Mouse (Mus musculus): ENCODE measurements around the gene Sco1. TPM values are rescaled to one million over a fixed set of nuclear protein-coding genes. Genes with fewer than 3 reads are reported as not detected.
"Not testable (repeated sequence)": the region's sequence is repeated elsewhere in the genome, so short reads cannot be mapped to it uniquely, and the experiment has no call there.

Gene Sco1
- polyA plus RNA-seq, 1 experiment: 23.6 TPM

DNA sequence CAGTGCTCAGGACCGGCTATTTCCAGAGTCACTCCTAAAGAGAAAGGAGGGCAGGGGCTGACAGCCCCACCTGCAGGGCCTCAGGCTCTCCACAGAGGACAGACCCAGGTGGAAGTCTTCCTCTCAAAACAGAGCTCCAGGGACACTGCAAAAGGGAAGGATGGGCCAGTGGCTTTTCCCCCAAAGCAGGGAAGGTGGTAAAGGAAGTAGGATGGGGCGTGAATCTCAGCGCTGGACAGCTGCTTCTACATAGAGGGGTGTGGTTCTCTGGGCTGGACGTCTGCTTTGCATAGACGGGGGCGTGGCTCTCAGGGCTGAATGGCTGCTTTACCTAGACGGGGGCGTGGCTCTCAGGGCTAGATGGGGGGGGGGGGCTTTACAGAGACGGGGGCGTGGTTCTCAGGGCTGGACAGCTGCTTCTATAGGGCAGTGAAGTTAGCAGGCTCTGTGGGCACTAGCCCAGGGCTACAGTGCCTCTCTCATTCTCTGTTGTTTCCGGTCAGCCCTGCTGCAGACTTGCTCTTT is 28.7 kb downstream of the Sco1 start:
- Histone ChIP-seq H3K4me1 (ENCODE audit: control insufficient read depth, insufficient read depth, low read length) (peaks cover 3% of the 10 kb centered on the region; the same call in 1 of the 2 replicates), H3K27ac (ENCODE audit: insufficient read depth, low read length) (no peak overlapping the region), H3K4me3 (ENCODE audit: insufficient read depth, low read length) (no peak overlapping the region)
- no peak for TF ChIP-seq CTCF (IDR thresholded peaks at IDR 0.05; ENCODE audit: borderline replicate concordance, insufficient read depth, low read length)
- TF ChIP-seq POLR2A (IDR thresholded peaks at IDR 0.05; ENCODE audit: low read depth, low read length): no peak

DNA sequence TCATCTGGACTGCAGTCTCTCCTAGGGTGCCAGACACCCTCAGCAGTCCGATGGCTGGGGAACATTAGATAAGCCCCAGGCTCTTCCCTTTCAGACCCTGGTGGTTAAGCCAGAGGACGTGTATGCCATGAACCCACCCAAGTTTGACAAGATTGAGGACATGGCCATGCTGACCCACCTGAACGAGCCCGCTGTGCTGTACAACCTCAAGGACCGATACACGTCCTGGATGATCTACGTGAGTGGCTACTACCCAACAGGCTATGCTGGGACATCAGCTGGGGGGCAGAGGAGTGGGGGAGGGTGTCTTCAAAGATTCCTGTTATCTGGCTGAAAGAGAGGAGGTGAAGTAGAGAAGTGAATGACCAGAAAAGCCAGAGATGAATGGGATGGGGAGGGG is 29.7 kb downstream of the Sco1 start:
- H3K4me3 ChIP-seq (ENCODE audit: insufficient read depth, low read length): no peak overlapping the region
- H3K27ac ChIP-seq (ENCODE audit: insufficient read depth, low read length): no peak overlapping the region
- no peak for TF ChIP-seq CTCF (IDR thresholded peaks at IDR 0.05; ENCODE audit: borderline replicate concordance, insufficient read depth, low read length)
- no peak for TF ChIP-seq POLR2A (IDR thresholded peaks at IDR 0.05; ENCODE audit: low read depth, low read length)
- no peaks in the 10 kb centered on the region for H3K4me1 ChIP-seq (ENCODE audit: control insufficient read depth, insufficient read depth, low read length)

DNA sequence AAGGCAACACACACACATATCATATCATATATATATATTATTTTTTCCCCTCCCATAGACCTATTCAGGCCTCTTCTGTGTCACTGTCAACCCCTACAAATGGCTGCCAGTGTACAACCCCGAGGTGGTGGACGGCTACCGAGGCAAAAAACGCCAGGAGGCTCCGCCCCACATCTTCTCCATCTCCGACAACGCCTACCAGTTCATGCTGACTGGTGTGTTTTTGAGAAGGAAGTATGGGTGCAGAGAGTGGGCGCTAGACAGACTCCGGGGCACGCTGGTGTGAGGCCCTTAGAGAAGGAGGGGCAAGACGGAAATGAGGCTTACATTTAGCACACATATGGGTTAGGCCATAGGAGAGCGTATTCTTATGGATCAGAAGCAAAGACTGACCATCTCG is 30.3 kb downstream of the Sco1 start:
- no peak overlapping the region for H3K4me3 ChIP-seq (ENCODE audit: insufficient read depth, low read length)
- TF ChIP-seq CTCF (IDR thresholded peaks at IDR 0.05; ENCODE audit: borderline replicate concordance, insufficient read depth, low read length) (no peak), POLR2A (IDR thresholded peaks at IDR 0.05; ENCODE audit: low read depth, low read length) (no peak)
- H3K4me1 ChIP-seq (ENCODE audit: control insufficient read depth, insufficient read depth, low read length): no peaks in the 10 kb centered on the region
- no peak overlapping the region for H3K27ac ChIP-seq (ENCODE audit: insufficient read depth, low read length)

DNA sequence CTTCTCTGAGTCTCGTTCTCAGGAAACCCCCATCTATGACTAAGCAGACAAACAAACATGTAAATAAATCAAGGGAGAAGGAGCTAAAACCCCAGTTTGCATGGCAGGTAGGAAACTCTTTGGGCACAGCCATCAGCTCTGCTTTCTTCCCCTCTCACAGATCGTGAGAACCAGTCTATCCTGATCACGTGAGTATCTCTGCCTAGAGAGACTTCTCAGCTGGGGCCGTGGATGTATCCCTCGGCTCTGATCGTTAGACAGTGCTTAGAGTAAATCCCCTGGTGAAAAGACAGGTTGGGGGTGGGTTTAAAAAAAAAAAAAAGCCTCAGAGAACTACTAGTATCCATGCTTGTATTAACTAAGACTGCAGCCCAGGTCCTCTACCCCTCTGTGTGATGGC is 30.8 kb downstream of the Sco1 start:
- no peaks in the 10 kb centered on the region for H3K4me1 ChIP-seq (ENCODE audit: control insufficient read depth, insufficient read depth, low read length)
- H3K4me3 ChIP-seq (ENCODE audit: insufficient read depth, low read length): no peak overlapping the region
- H3K27ac ChIP-seq (ENCODE audit: insufficient read depth, low read length): no peak overlapping the region
- TF ChIP-seq POLR2A (IDR thresholded peaks at IDR 0.05; ENCODE audit: low read depth, low read length) (no peak), CTCF (IDR thresholded peaks at IDR 0.05; ENCODE audit: borderline replicate concordance, insufficient read depth, low read length) (no peak)

DNA sequence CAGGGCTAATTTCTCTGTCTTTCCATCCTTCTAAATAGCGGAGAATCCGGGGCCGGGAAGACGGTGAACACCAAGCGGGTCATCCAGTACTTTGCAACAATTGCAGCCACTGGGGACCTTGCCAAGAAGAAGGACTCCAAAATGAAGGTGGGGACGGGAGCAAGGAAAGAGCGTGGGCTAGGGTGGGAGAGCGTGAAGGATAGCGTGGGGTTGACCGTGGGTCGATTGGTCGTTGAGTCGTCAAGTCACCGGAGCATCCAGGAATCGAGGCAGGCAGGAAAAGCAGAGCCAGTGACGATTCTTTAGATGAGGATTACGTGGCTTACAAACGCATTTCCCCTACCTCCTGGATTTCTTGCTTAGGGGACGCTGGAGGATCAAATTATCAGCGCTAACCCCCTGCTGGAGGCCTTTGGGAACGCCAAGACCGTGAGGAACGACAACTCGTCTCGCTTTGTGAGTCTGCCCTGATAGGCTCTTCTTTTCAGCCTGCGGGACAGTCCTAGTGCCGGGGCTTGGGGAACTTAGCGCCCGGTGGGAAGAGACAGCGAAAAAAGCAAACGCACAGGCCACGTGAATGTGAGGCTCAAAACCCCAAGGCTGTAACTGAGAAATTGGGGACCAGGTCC is 31.4 kb downstream of the Sco1 start:
- Histone ChIP-seq H3K4me1 (ENCODE audit: control insufficient read depth, insufficient read depth, low read length) (no peaks in the 10 kb centered on the region), H3K27ac (ENCODE audit: insufficient read depth, low read length) (no peak overlapping the region), H3K4me3 (ENCODE audit: insufficient read depth, low read length) (no peak overlapping the region)
- no peak for TF ChIP-seq POLR2A (IDR thresholded peaks at IDR 0.05; ENCODE audit: low read depth, low read length)
- TF ChIP-seq CTCF (IDR thresholded peaks at IDR 0.05; ENCODE audit: borderline replicate concordance, insufficient read depth, low read length): no peak

DNA sequence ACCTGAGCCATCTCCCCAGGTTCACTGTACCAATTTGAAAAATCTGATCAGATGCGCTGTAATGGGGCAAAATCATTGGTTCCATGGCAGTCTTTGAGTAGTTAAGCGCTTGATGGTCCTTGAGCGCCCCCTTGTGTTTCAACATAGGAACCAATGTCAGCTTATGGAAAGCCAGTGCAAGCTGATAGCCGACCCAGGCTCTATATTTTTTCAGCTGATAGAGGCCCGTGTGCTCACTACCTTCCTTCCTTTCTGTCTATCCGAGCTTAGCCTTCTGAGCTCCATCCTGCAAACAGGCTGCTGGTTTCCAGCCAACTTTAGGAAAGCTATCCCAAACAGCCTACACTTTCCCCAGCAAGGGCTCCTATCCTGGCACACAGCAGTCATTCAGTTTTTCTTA is 33.0 kb downstream of the Sco1 start:
- H3K4me3 ChIP-seq (ENCODE audit: insufficient read depth, low read length): no peak overlapping the region
- TF ChIP-seq CTCF (IDR thresholded peaks at IDR 0.05; ENCODE audit: borderline replicate concordance, insufficient read depth, low read length) (no peak), POLR2A (IDR thresholded peaks at IDR 0.05; ENCODE audit: low read depth, low read length) (no peak)
- H3K27ac ChIP-seq (ENCODE audit: insufficient read depth, low read length): no peak overlapping the region
- no peaks in the 10 kb centered on the region for H3K4me1 ChIP-seq (ENCODE audit: control insufficient read depth, insufficient read depth, low read length)

DNA sequence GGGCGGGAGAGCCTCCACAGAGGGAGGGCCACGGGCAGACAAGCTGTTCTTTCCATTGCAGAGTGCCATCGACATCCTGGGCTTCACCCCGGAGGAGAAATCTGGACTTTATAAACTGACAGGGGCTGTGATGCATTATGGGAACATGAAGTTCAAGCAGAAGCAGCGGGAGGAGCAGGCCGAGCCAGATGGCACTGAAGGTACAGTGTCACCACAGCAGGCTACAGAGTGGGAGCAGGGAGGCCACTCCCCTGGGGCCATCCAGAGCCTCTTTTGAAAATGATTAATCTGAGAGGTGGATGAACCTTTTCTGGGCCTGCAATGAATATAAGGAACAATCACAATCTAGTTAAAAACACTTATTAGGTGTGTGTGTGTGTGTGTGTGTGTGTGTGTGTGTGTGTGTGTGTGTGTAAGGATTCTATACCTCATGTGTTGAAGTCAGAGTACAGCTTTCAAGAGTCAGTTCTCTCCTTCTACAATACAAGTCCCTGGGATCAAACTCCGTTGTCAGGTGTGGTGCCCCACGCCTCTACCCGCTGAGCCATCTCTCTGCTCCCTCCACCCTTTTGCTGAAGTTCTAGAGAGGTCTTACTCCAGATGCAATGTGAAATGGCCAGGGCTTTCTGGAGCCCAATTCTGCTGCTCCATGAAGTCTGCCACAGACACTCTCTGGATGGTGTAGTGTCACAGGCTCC is 34.1 kb downstream of the Sco1 start:
- H3K4me3 ChIP-seq (ENCODE audit: insufficient read depth, low read length): no peak overlapping the region
- TF ChIP-seq CTCF (IDR thresholded peaks at IDR 0.05; ENCODE audit: borderline replicate concordance, insufficient read depth, low read length) (no peak), POLR2A (IDR thresholded peaks at IDR 0.05; ENCODE audit: low read depth, low read length) (no peak)
- H3K4me1 ChIP-seq (ENCODE audit: control insufficient read depth, insufficient read depth, low read length): no peaks in the 10 kb centered on the region
- no peak overlapping the region for H3K27ac ChIP-seq (ENCODE audit: insufficient read depth, low read length)

DNA sequence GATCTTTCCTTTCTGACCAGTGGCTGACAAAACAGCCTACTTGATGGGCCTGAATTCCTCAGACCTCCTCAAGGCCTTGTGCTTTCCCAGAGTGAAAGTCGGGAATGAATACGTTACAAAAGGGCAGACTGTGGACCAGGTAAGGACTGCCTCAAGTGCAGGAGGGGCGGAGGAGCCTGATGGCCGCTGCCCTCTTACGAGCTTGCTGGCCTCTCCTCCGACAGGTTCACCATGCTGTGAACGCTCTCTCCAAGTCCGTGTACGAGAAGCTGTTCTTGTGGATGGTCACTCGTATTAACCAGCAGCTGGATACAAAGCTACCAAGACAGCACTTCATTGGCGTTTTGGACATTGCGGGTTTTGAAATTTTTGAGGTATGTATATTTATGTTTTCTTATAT is 34.8 kb downstream of the Sco1 start:
- H3K4me3 ChIP-seq (ENCODE audit: insufficient read depth, low read length): no peak overlapping the region
- TF ChIP-seq CTCF (IDR thresholded peaks at IDR 0.05; ENCODE audit: borderline replicate concordance, insufficient read depth, low read length): no peak
- TF ChIP-seq POLR2A (IDR thresholded peaks at IDR 0.05; ENCODE audit: low read depth, low read length): no peak

DNA sequence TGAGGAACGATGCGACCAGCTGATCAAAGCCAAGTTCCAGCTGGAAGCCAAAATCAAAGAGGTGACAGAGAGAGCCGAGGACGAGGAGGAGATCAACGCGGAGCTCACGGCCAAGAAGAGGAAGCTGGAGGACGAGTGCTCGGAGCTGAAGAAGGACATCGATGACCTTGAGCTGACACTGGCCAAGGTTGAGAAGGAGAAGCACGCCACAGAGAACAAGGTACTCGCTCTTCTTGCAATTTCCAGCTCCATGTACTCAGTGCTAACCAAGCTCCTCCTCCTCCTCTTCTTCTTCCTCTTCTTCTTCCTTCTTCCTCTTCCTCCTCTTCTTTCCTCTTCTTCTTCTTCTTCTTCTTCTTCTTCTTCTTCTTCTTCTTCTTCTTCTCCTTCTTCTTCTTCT is 39.9 kb downstream of the Sco1 start:
- not testable (repeated sequence) for H3K4me3 ChIP-seq (ENCODE audit: insufficient read depth, low read length); H3K27ac ChIP-seq (ENCODE audit: insufficient read depth, low read length); H3K4me1 ChIP-seq (ENCODE audit: control insufficient read depth, insufficient read depth, low read length)

More for the DNA sequence above, 34.8 kb downstream of the Sco1 start:
- no peak overlapping the region for H3K27ac ChIP-seq (ENCODE audit: insufficient read depth, low read length)
- no peaks in the 10 kb centered on the region for H3K4me1 ChIP-seq (ENCODE audit: control insufficient read depth, insufficient read depth, low read length)

DNA sequence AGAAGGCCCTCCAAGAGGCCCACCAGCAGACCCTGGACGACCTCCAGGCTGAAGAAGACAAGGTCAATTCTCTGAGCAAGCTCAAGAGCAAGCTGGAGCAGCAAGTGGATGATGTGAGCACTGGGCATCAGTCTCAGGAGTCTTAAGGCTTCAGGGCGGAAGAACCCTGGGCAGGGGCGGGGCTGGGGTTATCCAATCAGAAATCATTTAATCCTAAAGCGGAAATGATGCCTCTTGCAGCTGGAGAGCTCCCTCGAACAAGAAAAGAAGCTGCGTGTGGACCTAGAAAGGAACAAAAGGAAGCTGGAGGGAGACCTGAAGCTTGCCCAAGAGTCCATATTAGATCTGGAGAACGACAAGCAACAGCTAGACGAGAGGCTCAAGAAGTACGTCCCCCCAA is 40.7 kb downstream of the Sco1 start:
- Histone ChIP-seq H3K27ac (ENCODE audit: insufficient read depth, low read length) (no peak overlapping the region), H3K4me1 (ENCODE audit: control insufficient read depth, insufficient read depth, low read length) (no peaks in the 10 kb centered on the region), H3K4me3 (ENCODE audit: insufficient read depth, low read length) (no peak overlapping the region)
- no peak for TF ChIP-seq POLR2A (IDR thresholded peaks at IDR 0.05; ENCODE audit: low read depth, low read length)
- TF ChIP-seq CTCF (IDR thresholded peaks at IDR 0.05; ENCODE audit: borderline replicate concordance, insufficient read depth, low read length): no peak
